In genomic region chr17:62880311-62881175, GRCm38 (mm10) we compare ENCODE assay signal across 7 mouse cellular contexts. TPM values are rescaled to one million over a fixed set of nuclear protein-coding genes. Genes with fewer than 3 reads are reported as not detected.
A peak's percentile ranks its signal among the peaks of the same experiment; 100 is the strongest.
DNase-seq lines count a peak whose midpoint lies in the region; ATAC-seq and TF ChIP-seq lines count a peak whose summit lies in the region.

No protein-coding gene starts in this region.

- DNase-seq in R1 (ENCODE audit: low read depth, low spot score) = peak; percentile 74
- peak; percentile 68 for DNase-seq in forebrain, embryonic 14.5 days (ENCODE audit: low spot score)
- DNase-seq in layer of hippocampus, postnatal 25 days (ENCODE audit: extremely low spot score in 1 of 2, low spot score in 1 of 2) = peak; percentile 18 to 27
- peak; percentile 97 for DNase-seq in midbrain, embryonic 11.5 days (ENCODE audit: low spot score, missing footprints)
- peak; percentile 14 to 27 for DNase-seq in spleen, postnatal 10 days (ENCODE audit: low spot score in 2 of 2)

- peak overlapping the region; percentile 96 for H3K4me2 ChIP-seq in forebrain, embryonic 14.5 days (ENCODE audit: low read length)
- peak overlapping the region; percentile 81 for H3K4me2 ChIP-seq in hindbrain, embryonic 12.5 days (replicated peaks)
- peak overlapping the region; percentile 96 for H3K4me2 ChIP-seq in midbrain, embryonic 11.5 days

- H3K27ac ChIP-seq in bone marrow macrophage, adult 2 months (ENCODE audit: insufficient read depth, low read depth, low read length) = no peak overlapping the region
- H3K27ac ChIP-seq in forebrain, embryonic 14.5 days (ENCODE audit: low read depth, low read length) = peak overlapping the region; percentile 83
- H3K27ac ChIP-seq in hindbrain, embryonic 12.5 days = peak overlapping the region; percentile 94
- H3K27ac ChIP-seq in midbrain, embryonic 11.5 days (ENCODE audit: low read depth, low read length) = peak overlapping the region; percentile 92

- peaks cover 16% of the 10 kb centered on the region; the same call in 1 of the 2 replicates for H3K27me3 ChIP-seq in forebrain, embryonic 14.5 days (replicated peaks; ENCODE audit: control insufficient read depth, insufficient read depth, low read length)
- no peaks in the 10 kb centered on the region for H3K27me3 ChIP-seq in hindbrain, embryonic 12.5 days
- H3K27me3 ChIP-seq in midbrain, embryonic 11.5 days (ENCODE audit: control insufficient read depth, insufficient read depth, low read length) = peaks cover 9% of the 10 kb centered on the region

- H3K9ac ChIP-seq in forebrain, embryonic 14.5 days (ENCODE audit: low read length) = peak overlapping the region; percentile 82
- H3K9ac ChIP-seq in hindbrain, embryonic 12.5 days = peak overlapping the region; percentile 94
- peak overlapping the region; percentile 96 for H3K9ac ChIP-seq in midbrain, embryonic 11.5 days (ENCODE audit: low read length)

- no peaks in the 10 kb centered on the region for H3K4me1 ChIP-seq in bone marrow macrophage, adult 2 months (ENCODE audit: control insufficient read depth, insufficient read depth, low read length)
- H3K4me1 ChIP-seq in forebrain, embryonic 14.5 days (ENCODE audit: control insufficient read depth, insufficient read depth, low read length) = no peaks in the 10 kb centered on the region; the same call in 1 of the 2 replicates
- H3K4me1 ChIP-seq in hindbrain, embryonic 12.5 days = peaks cover 13% of the 10 kb centered on the region
- peaks cover 10% of the 10 kb centered on the region; the same call in 1 of the 2 replicates for H3K4me1 ChIP-seq in midbrain, embryonic 11.5 days (ENCODE audit: control insufficient read depth, insufficient read depth, low read length)

- under 1% methylated on average over 79 of the region's 82 CpGs for WGBS in forebrain, embryonic 14.5 days
- under 1% methylated on average over 81 of the region's 82 CpGs for WGBS in hindbrain, embryonic 12.5 days
- WGBS in midbrain, embryonic 11.5 days = under 1% methylated on average over 79 of the region's 82 CpGs

- TF ChIP-seq POLR2A in bone marrow macrophage, adult 2 months (IDR thresholded peaks at IDR 0.05; ENCODE audit: borderline replicate concordance, low read depth, low read length) = no peak

- H3K9me3 ChIP-seq in forebrain, embryonic 14.5 days (replicated peaks; ENCODE audit: control insufficient read depth, low read length) = no peaks in the 10 kb centered on the region
- H3K9me3 ChIP-seq in hindbrain, embryonic 12.5 days (replicated peaks) = no peaks in the 10 kb centered on the region
- no peaks in the 10 kb centered on the region for H3K9me3 ChIP-seq in midbrain, embryonic 11.5 days (ENCODE audit: control insufficient read depth, low read length)

- H3K4me3 ChIP-seq in bone marrow macrophage, adult 2 months (ENCODE audit: insufficient read depth, low read length) = peak overlapping the region; percentile 83
- H3K4me3 ChIP-seq in forebrain, embryonic 14.5 days (ENCODE audit: low read depth, low read length) = peak overlapping the region; percentile 67
- H3K4me3 ChIP-seq in hindbrain, embryonic 12.5 days = peak overlapping the region; percentile 90
- peak overlapping the region; percentile 88 for H3K4me3 ChIP-seq in midbrain, embryonic 11.5 days (ENCODE audit: low read depth, low read length)

- H3K36me3 ChIP-seq in forebrain, embryonic 14.5 days (ENCODE audit: control insufficient read depth, insufficient read depth, low read length) = no peaks in the 10 kb centered on the region
- H3K36me3 ChIP-seq in hindbrain, embryonic 12.5 days = no peaks in the 10 kb centered on the region
- no peaks in the 10 kb centered on the region for H3K36me3 ChIP-seq in midbrain, embryonic 11.5 days (ENCODE audit: control insufficient read depth, insufficient read depth, low read length)

- ATAC-seq in forebrain, embryonic 14.5 days = peak; percentile 44
- peak; percentile 39 for ATAC-seq in hindbrain, embryonic 12.5 days (ENCODE audit: low FRiP score)
- peak; percentile 20 for ATAC-seq in midbrain, embryonic 11.5 days (ENCODE audit: low FRiP score)

- TF ChIP-seq CTCF in bone marrow macrophage, adult 2 months (IDR thresholded peaks at IDR 0.05; ENCODE audit: low read depth, low read length) = no peak

RNA-seq across cellular contexts. Expression of gene Efna5, which starts 0.6 kb away (rescaled TPM):
- polyA plus RNA-seq in bone marrow macrophage, adult 2 months (2012; ENCODE audit: insufficient read depth, insufficient read length, missing spikeins) = 0.60 TPM in 1 of 2 replicates, not detected in the other
- polyA plus RNA-seq in forebrain, embryonic 14.5 days (2014; fragmentation: Nextera tagmentation; extraction: Ambion mirVana) = 18.8 and 20.9 TPM in 2 replicates
- polyA plus RNA-seq in hindbrain, embryonic 12.5 days (2016; fragmentation: Nextera tagmentation; extraction: Ambion mirVana) = 61.3 and 63.3 TPM in 2 replicates
- 1 to 10 TPM; 6.9 to 7.2 TPM for total RNA-seq in layer of hippocampus, postnatal 25 days (2021)
- polyA plus RNA-seq in midbrain, embryonic 11.5 days (2014; fragmentation: Nextera tagmentation; extraction: Ambion mirVana) = 72.5 and 80.5 TPM in 2 replicates

Comparison
In these comparisons a context has a peak if more than half of its experiments do, and no peak if none do; other contexts are left out.
1. DNase-seq: peak in every context shown above with its lines; median percentile 97 in midbrain, embryonic 11.5 days; 74 in R1; 68 in forebrain, embryonic 14.5 days; 22 in layer of hippocampus, postnatal 25 days; 20 in spleen, postnatal 10 days.
2. RNA of gene Efna5, which starts 0.6 kb away (polyA plus RNA-seq): 72.5 to 80.5 TPM in midbrain, embryonic 11.5 days, 61.3 to 63.3 TPM in hindbrain, embryonic 12.5 days and 18.8 to 20.9 TPM in forebrain, embryonic 14.5 days; 0.60 TPM in bone marrow macrophage, adult 2 months; every median in the first group is over 10 times any median in the second.
3. Peak in every context shown above with its lines, with median percentiles within 50 percentile points of each other: H3K4me3 ChIP-seq, ATAC-seq, H3K4me2 ChIP-seq and H3K9ac ChIP-seq.